Mouse (Mus musculus) kidney, postnatal 25 days (tissue): Measurements from ENCODE around the gene Brip1.

Source experiments
- DNase-seq, 2 experiments: peaks; one replicate each; pipeline ENCODE4 v3.0.0; 2021; ENCODE audit warnings: mixed read lengths in 2 of 2

Gene Brip1

GRCm38 (mm10) chr11:86022439-86022838 lies 178.6 kb downstream of the Brip1 start:
- DNase-seq, result no peak

GRCm38 (mm10) chr11:86020033-86020432 lies 181.0 kb downstream of the Brip1 start:
- no peak for DNase-seq

- no peak for DNase-seq
These were observed 184.8 kb downstream of the Brip1 start for GRCm38 (mm10) chr11:86016242-86016641.

GRCm38 (mm10) chr11:86013087-86013486 lies 187.9 kb downstream of the Brip1 start:
- no peak for DNase-seq

- no peak for DNase-seq
These were observed 190.5 kb downstream of the Brip1 start for GRCm38 (mm10) chr11:86010458-86010857.

GRCm38 (mm10) chr11:86008211-86008905 lies 192.6 kb downstream of the Brip1 start:
- DNase-seq, result no peak
